Mouse (Mus musculus): ENCODE measurements around the gene Lonrf2. TPM values are rescaled to one million over a fixed set of nuclear protein-coding genes. Genes with fewer than 3 reads are reported as not detected.
A peak's percentile ranks its signal among the peaks of the same experiment; 100 is the strongest.

Gene Lonrf2
- polyA plus RNA-seq, 1 experiment from 2014 or later: 29.4 TPM

DNA sequence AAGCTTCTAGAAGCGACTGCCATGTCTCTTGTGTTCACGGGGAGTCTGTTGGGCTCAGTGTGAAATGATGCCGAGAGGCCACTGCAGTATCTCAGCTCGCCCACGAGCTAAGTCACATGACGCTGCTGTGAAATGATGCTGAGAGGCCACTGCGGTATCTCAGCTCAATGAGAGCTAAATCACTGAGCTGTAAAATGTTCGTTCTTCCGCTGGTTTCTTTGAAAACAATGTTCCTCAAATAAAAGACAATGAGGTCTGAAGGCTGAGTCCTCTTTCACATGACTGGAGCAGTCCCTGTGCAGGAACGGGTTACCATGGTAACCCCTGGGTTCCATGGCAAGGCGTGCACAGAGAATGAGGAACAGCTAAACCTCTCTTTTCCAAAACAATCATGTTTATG lies 11.5 kb upstream of the Lonrf2 start:
- H3K9me3 ChIP-seq (ENCODE audit: control insufficient read depth, low read length): no peaks in the 10 kb centered on the region
- peak overlapping the region; percentile 39 for H3K4me2 ChIP-seq (ENCODE audit: low read depth, low read length)
- 9% methylated on average over 11 of the region's 11 CpGs for WGBS
- no peaks in the 10 kb centered on the region for H3K36me3 ChIP-seq (ENCODE audit: control insufficient read depth, insufficient read depth, low read length)
- peaks cover 6% of the 10 kb centered on the region; the same call in 1 of the 2 replicates for H3K4me1 ChIP-seq (ENCODE audit: control insufficient read depth, insufficient read depth, low read length)
- ATAC-seq (ENCODE audit: low read depth): peak; percentile 94
- peak overlapping the region; percentile 17; the same call in 1 of the 2 replicates for H3K9ac ChIP-seq (replicated peaks; ENCODE audit: low read depth, low read length)
- peak overlapping the region; percentile 17; the same call in 1 of the 2 replicates for H3K4me3 ChIP-seq (ENCODE audit: low read depth, low read length)
- H3K27me3 ChIP-seq (ENCODE audit: control insufficient read depth, insufficient read depth, low read length): no peaks in the 10 kb centered on the region
- peak overlapping the region; percentile 80 for H3K27ac ChIP-seq (ENCODE audit: low read depth, low read length)

- Histone ChIP-seq H3K4me2 (ENCODE audit: low read depth, low read length) (no peak overlapping the region), H3K9me3 (ENCODE audit: control insufficient read depth, low read length) (no peaks in the 10 kb centered on the region), H3K36me3 (ENCODE audit: control insufficient read depth, insufficient read depth, low read length) (no peaks in the 10 kb centered on the region), H3K9ac (replicated peaks; ENCODE audit: low read depth, low read length) (no peak overlapping the region), H3K4me1 (ENCODE audit: control insufficient read depth, insufficient read depth, low read length) (no peaks in the 10 kb centered on the region), H3K27ac (ENCODE audit: low read depth, low read length) (no peak overlapping the region), H3K27me3 (ENCODE audit: control insufficient read depth, insufficient read depth, low read length) (no peaks in the 10 kb centered on the region), H3K4me3 (ENCODE audit: low read depth, low read length) (no peak overlapping the region)
- ATAC-seq (ENCODE audit: low read depth): no peak
- 35% methylated on average over 4 of the region's 4 CpGs for WGBS
Measured at GRCm38 (mm10) chr1:38843275-38843674, 6.8 kb upstream of the Lonrf2 start.

DNA sequence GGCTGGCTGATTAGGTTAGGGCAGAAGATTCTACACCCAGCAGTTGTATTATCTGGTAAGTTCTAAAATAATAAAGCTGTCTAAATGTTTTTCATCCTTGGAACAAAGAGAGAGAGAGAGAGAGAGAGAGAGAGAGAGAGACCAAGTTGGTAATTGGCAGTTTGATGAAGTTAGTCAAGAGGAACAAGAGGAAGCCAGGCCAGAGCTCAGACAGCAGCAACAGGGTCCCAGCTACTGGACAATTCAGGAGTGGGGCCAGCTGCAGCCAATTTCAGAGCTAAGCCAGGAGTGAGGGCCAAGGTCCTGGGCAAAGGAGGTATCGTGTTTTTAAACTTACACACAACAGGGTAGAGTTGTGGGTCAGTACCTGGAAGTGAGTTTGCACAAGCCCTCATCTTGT lies 6.3 kb upstream of the Lonrf2 start:
- 81% methylated on average over 1 of the region's 1 CpGs for WGBS
- no peak overlapping the region for H3K4me2 ChIP-seq (ENCODE audit: low read depth, low read length)
- no peak overlapping the region for H3K27ac ChIP-seq (ENCODE audit: low read depth, low read length)
- H3K9ac ChIP-seq (replicated peaks; ENCODE audit: low read depth, low read length): no peak overlapping the region
- H3K4me3 ChIP-seq (ENCODE audit: low read depth, low read length): no peak overlapping the region
- ATAC-seq (ENCODE audit: low read depth): no peak
- no peaks in the 10 kb centered on the region for H3K27me3 ChIP-seq (ENCODE audit: control insufficient read depth, insufficient read depth, low read length)
- H3K36me3 ChIP-seq (ENCODE audit: control insufficient read depth, insufficient read depth, low read length): no peaks in the 10 kb centered on the region
- no peaks in the 10 kb centered on the region for H3K4me1 ChIP-seq (ENCODE audit: control insufficient read depth, insufficient read depth, low read length)
- H3K9me3 ChIP-seq (ENCODE audit: control insufficient read depth, low read length): no peaks in the 10 kb centered on the region

DNA sequence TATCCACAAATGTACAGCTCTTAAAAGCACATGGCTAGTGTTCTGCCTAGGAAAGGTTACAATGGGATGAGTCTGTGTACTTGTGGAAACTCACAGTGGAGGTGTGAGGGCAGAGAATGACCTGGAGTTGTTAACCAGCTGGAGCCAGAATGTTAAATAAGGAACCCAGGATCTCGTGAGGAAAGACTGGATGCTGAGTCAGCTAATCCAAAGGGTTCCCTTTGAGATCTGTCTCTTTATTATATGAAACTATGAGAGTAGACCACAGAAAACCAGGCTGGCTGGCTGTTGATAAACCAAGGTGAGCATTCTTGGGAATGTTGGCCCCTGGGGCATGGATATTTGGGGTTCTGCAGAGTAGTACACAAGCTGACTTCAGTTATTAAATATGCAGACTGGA lies 3.4 kb upstream of the Lonrf2 start:
- H3K36me3 ChIP-seq (ENCODE audit: control insufficient read depth, insufficient read depth, low read length): no peaks in the 10 kb centered on the region
- no peaks in the 10 kb centered on the region for H3K9me3 ChIP-seq (ENCODE audit: control insufficient read depth, low read length)
- H3K9ac ChIP-seq (replicated peaks; ENCODE audit: low read depth, low read length): no peak overlapping the region
- H3K27me3 ChIP-seq (ENCODE audit: control insufficient read depth, insufficient read depth, low read length): no peaks in the 10 kb centered on the region
- H3K4me1 ChIP-seq (ENCODE audit: control insufficient read depth, insufficient read depth, low read length): peaks cover 8% of the 10 kb centered on the region; the same call in 1 of the 2 replicates
- no peak overlapping the region for H3K27ac ChIP-seq (ENCODE audit: low read depth, low read length)
- H3K4me3 ChIP-seq (ENCODE audit: low read depth, low read length): no peak overlapping the region
- WGBS: 34% methylated on average over 1 of the region's 1 CpGs
- no peak for ATAC-seq (ENCODE audit: low read depth)
- H3K4me2 ChIP-seq (ENCODE audit: low read depth, low read length): no peak overlapping the region

DNA sequence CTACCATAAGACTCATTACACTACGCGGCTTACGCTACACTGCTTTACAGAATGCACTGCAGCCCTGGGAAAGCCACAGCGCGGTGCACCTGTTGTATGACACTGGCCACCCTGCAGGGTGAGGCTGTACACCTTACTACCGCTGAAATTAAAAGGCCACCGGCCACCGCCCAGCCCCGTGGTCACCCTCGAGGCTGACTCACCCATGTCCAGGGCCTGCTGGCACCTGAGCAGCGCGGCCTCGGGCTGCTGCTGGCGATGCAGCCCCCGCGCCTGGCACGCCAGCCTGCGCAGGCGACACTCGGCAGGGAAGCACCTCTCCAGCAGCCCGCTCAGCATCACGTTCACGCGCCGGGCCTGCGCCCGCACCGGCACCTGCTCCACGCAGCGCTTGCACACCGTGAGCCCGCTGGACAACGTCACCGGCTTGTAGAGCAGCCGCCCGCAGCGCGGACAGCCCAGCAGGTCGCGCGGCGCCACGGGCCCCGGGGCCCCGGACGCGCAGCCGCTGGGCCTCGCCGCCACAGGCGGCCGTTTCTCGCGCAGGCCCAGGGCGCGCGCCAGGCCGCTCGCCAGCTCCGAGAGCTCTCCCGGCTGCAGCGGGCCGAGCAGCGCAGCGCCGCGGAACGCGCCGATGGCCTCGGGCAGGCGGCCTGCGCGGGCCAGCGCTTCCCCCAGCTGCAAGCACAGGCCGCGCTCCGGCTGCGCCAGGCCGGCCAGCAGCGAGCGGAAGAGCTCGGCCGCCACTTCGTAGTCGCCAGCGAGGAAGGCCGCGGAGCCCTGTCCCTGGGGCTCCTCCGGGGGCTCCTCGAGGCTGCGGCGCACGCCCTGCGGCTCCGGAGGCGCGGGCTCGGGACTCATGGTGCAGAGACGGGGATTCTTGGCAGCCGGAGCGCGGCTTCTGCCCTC lies 689 bp downstream of the Lonrf2 start:
- Histone ChIP-seq H3K9me3 (ENCODE audit: control insufficient read depth, low read length) (no peaks in the 10 kb centered on the region), H3K27me3 (ENCODE audit: control insufficient read depth, insufficient read depth, low read length) (no peaks in the 10 kb centered on the region), H3K9ac (replicated peaks; ENCODE audit: low read depth, low read length) (peak overlapping the region; percentile 92), H3K27ac (ENCODE audit: low read depth, low read length) (peak overlapping the region; percentile 96), H3K4me2 (ENCODE audit: low read depth, low read length) (peak overlapping the region; percentile 98), H3K4me1 (ENCODE audit: control insufficient read depth, insufficient read depth, low read length) (peaks cover 12% of the 10 kb centered on the region; the same call in 1 of the 2 replicates), H3K36me3 (ENCODE audit: control insufficient read depth, insufficient read depth, low read length) (no peaks in the 10 kb centered on the region), H3K4me3 (ENCODE audit: low read depth, low read length) (peak overlapping the region; percentile 75)
- peak; percentile 73 for ATAC-seq (ENCODE audit: low read depth)
- 1% methylated on average over 86 of the region's 103 CpGs for WGBS

GRCm38 (mm10) chr1:38834899-38835298 lies 1.6 kb downstream of the Lonrf2 start:
- Histone ChIP-seq H3K4me3 (ENCODE audit: low read depth, low read length) (peak overlapping the region; percentile 75), H3K9me3 (ENCODE audit: control insufficient read depth, low read length) (no peaks in the 10 kb centered on the region), H3K4me1 (ENCODE audit: control insufficient read depth, insufficient read depth, low read length) (peaks cover 12% of the 10 kb centered on the region; the same call in 1 of the 2 replicates), H3K36me3 (ENCODE audit: control insufficient read depth, insufficient read depth, low read length) (no peaks in the 10 kb centered on the region), H3K4me2 (ENCODE audit: low read depth, low read length) (peak overlapping the region; percentile 98), H3K27me3 (ENCODE audit: control insufficient read depth, insufficient read depth, low read length) (no peaks in the 10 kb centered on the region), H3K9ac (replicated peaks; ENCODE audit: low read depth, low read length) (no peak overlapping the region), H3K27ac (ENCODE audit: low read depth, low read length) (no peak overlapping the region)
- no peak for ATAC-seq (ENCODE audit: low read depth)
- 29% methylated on average over 3 of the region's 3 CpGs for WGBS

GRCm38 (mm10) chr1:38824926-38825325 lies 11.6 kb downstream of the Lonrf2 start:
- Histone ChIP-seq H3K9me3 (ENCODE audit: control insufficient read depth, low read length) (no peaks in the 10 kb centered on the region), H3K9ac (replicated peaks; ENCODE audit: low read depth, low read length) (no peak overlapping the region), H3K4me2 (ENCODE audit: low read depth, low read length) (no peak overlapping the region), H3K27me3 (ENCODE audit: control insufficient read depth, insufficient read depth, low read length) (no peaks in the 10 kb centered on the region), H3K36me3 (ENCODE audit: control insufficient read depth, insufficient read depth, low read length) (no peaks in the 10 kb centered on the region), H3K4me3 (ENCODE audit: low read depth, low read length) (no peak overlapping the region), H3K4me1 (ENCODE audit: control insufficient read depth, insufficient read depth, low read length) (no peaks in the 10 kb centered on the region), H3K27ac (ENCODE audit: low read depth, low read length) (no peak overlapping the region)
- 83% methylated on average over 2 of the region's 2 CpGs for WGBS
- ATAC-seq (ENCODE audit: low read depth): no peak

DNA sequence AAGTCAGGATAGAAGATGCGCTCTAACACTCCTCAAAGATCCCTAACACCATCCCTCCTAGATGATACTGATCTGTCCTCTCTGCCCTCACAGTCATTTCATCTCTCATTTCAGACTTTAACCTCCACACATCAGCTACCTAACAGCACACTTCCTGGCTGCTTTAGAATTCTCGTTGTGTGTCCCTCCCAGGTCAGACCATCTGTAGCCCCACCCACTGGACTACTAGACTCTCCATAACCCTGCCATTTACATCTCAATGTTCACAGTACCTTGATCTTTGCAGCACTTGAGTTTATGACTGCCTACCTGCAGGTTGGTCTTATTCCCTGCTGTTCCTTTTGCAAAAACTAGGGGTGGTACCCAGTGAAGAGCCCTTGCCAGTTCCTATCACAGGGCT lies 12.7 kb downstream of the Lonrf2 start:
- 70% methylated on average over 2 of the region's 2 CpGs for WGBS
- no peak overlapping the region for H3K27ac ChIP-seq (ENCODE audit: low read depth, low read length)
- H3K4me2 ChIP-seq (ENCODE audit: low read depth, low read length): no peak overlapping the region
- no peaks in the 10 kb centered on the region for H3K4me1 ChIP-seq (ENCODE audit: control insufficient read depth, insufficient read depth, low read length)
- H3K4me3 ChIP-seq (ENCODE audit: low read depth, low read length): no peak overlapping the region
- ATAC-seq (ENCODE audit: low read depth): no peak
- no peaks in the 10 kb centered on the region for H3K36me3 ChIP-seq (ENCODE audit: control insufficient read depth, insufficient read depth, low read length)
- H3K9me3 ChIP-seq (ENCODE audit: control insufficient read depth, low read length): no peaks in the 10 kb centered on the region
- no peaks in the 10 kb centered on the region for H3K27me3 ChIP-seq (ENCODE audit: control insufficient read depth, insufficient read depth, low read length)
- no peak overlapping the region for H3K9ac ChIP-seq (replicated peaks; ENCODE audit: low read depth, low read length)

DNA sequence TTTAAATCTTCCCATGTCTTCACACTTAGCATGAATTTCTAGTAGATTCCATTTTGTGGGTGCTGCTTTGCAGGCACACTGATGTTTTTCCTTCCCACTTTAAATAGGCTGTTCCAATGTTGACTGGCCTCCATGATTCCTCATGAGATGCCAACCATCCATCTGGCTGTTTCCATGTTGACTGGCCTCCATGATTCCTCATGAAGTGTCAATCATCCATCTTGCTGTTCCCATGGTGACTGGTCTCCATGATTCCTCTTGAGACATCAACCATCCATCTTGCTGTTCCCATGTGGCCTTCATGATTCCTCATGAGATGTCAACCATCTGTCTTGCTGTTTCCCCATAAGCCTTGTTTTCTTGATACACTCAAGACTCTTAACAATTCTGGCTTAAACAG lies 16.8 kb downstream of the Lonrf2 start:
- no peak overlapping the region for H3K4me3 ChIP-seq (ENCODE audit: low read depth, low read length)
- no peak for ATAC-seq (ENCODE audit: low read depth)
- H3K27ac ChIP-seq (ENCODE audit: low read depth, low read length): no peak overlapping the region
- H3K36me3 ChIP-seq (ENCODE audit: control insufficient read depth, insufficient read depth, low read length): peaks cover 5% of the 10 kb centered on the region; the same call in 1 of the 2 replicates
- H3K9me3 ChIP-seq (ENCODE audit: control insufficient read depth, low read length): no peaks in the 10 kb centered on the region
- no peaks in the 10 kb centered on the region for H3K27me3 ChIP-seq (ENCODE audit: control insufficient read depth, insufficient read depth, low read length)
- H3K9ac ChIP-seq (replicated peaks; ENCODE audit: low read depth, low read length): no peak overlapping the region
- no peaks in the 10 kb centered on the region; the same call in 1 of the 2 replicates for H3K4me1 ChIP-seq (ENCODE audit: control insufficient read depth, insufficient read depth, low read length)
- H3K4me2 ChIP-seq (ENCODE audit: low read depth, low read length): no peak overlapping the region

All from neural tube, embryonic 14.5 days (tissue).